Mouse (Mus musculus): ENCODE results near the gene Uqcc1.

DNA sequence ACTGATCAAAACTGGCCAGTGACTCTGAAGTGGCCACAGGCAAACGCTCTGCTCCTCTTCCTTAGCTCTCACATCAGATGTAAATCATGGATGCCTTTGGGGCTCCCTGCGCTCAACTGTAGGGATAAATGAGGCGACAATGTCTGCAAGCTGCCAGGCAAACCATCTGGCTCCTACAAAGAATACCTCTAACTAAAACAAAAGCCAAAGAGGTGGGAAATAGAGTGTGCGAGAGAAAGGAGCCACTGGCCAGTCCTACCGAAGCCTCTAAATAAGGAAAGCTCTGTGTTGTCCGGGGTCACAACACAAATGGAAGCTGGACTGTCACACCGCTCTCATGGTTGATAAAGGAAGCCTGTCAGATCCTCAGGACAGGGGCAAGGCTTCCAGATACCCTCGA, 57.6 kb downstream of the Uqcc1 start:
- TF ChIP-seq CTCF (IDR thresholded peaks at IDR 0.05; ENCODE audit: low read depth) (no peak), EP300 (IDR thresholded peaks at IDR 0.05; ENCODE audit: low read depth) (no peak)

Measured in liver, postnatal 0 days (tissue).